Mouse (Mus musculus): ENCODE data around the gene Gm21750.
"Not testable (repeated sequence)": the region's sequence is repeated elsewhere in the genome, so short reads cannot be mapped to it uniquely, and the experiment has no call there.

The Gm21750 gene

GRCm38 (mm10) chr14:73660925-73661324, at the start of gene Gm21750:
Gm21750 (plus strand) TSS chr14:73661225.
- not testable (repeated sequence) for H3K27me3 ChIP-seq (ENCODE audit: control insufficient read depth, insufficient read depth, low read length, poor library complexity, severe bottlenecking); DNase-seq (ENCODE audit: low read depth, low spot score); H3K36me3 ChIP-seq (ENCODE audit: control insufficient read depth, insufficient read depth, low read length, poor library complexity, severe bottlenecking)

GRCm38 (mm10) chr14:73614961-73615360, 46.1 kb upstream of the Gm21750 start:
- DNase-seq (ENCODE audit: low read depth, low spot score); H3K27me3 ChIP-seq (ENCODE audit: control insufficient read depth, insufficient read depth, low read length, poor library complexity, severe bottlenecking); H3K36me3 ChIP-seq (ENCODE audit: control insufficient read depth, insufficient read depth, low read length, poor library complexity, severe bottlenecking): not testable (repeated sequence)

- H3K36me3 ChIP-seq (ENCODE audit: control insufficient read depth, insufficient read depth, low read length, poor library complexity, severe bottlenecking), result no peaks in the 10 kb centered on the region
- no peaks in the 10 kb centered on the region for H3K27me3 ChIP-seq (ENCODE audit: control insufficient read depth, insufficient read depth, low read length, poor library complexity, severe bottlenecking)
- DNase-seq (ENCODE audit: low read depth, low spot score), result no peak
Observed at GRCm38 (mm10) chr14:73620880-73621279, 40.1 kb upstream of the Gm21750 start.

GRCm38 (mm10) chr14:73622988-73623387, 38.0 kb upstream of the Gm21750 start:
- Histone ChIP-seq H3K27me3 (ENCODE audit: control insufficient read depth, insufficient read depth, low read length, poor library complexity, severe bottlenecking) (no peaks in the 10 kb centered on the region), H3K36me3 (ENCODE audit: control insufficient read depth, insufficient read depth, low read length, poor library complexity, severe bottlenecking) (no peaks in the 10 kb centered on the region)
- no peak for DNase-seq (ENCODE audit: low read depth, low spot score)

- Histone ChIP-seq H3K27me3 (ENCODE audit: control insufficient read depth, insufficient read depth, low read length, poor library complexity, severe bottlenecking) (no peaks in the 10 kb centered on the region), H3K36me3 (ENCODE audit: control insufficient read depth, insufficient read depth, low read length, poor library complexity, severe bottlenecking) (no peaks in the 10 kb centered on the region)
- no peak for DNase-seq (ENCODE audit: low read depth, low spot score)
Observed at GRCm38 (mm10) chr14:73625469-73625868, 35.6 kb upstream of the Gm21750 start.

- Histone ChIP-seq H3K36me3 (ENCODE audit: control insufficient read depth, insufficient read depth, low read length, poor library complexity, severe bottlenecking) (no peaks in the 10 kb centered on the region), H3K27me3 (ENCODE audit: control insufficient read depth, insufficient read depth, low read length, poor library complexity, severe bottlenecking) (no peaks in the 10 kb centered on the region)
- DNase-seq (ENCODE audit: low read depth, low spot score), result no peak
Observed at GRCm38 (mm10) chr14:73631511-73631910, 29.5 kb upstream of the Gm21750 start.

- Histone ChIP-seq H3K36me3 (ENCODE audit: control insufficient read depth, insufficient read depth, low read length, poor library complexity, severe bottlenecking) (no peaks in the 10 kb centered on the region), H3K27me3 (ENCODE audit: control insufficient read depth, insufficient read depth, low read length, poor library complexity, severe bottlenecking) (no peaks in the 10 kb centered on the region)
- DNase-seq (ENCODE audit: low read depth, low spot score), result no peak
Observed at GRCm38 (mm10) chr14:73632648-73633263, 28.3 kb upstream of the Gm21750 start.

GRCm38 (mm10) chr14:73634356-73634755, 26.7 kb upstream of the Gm21750 start:
- no peaks in the 10 kb centered on the region for H3K27me3 ChIP-seq (ENCODE audit: control insufficient read depth, insufficient read depth, low read length, poor library complexity, severe bottlenecking)
- H3K36me3 ChIP-seq (ENCODE audit: control insufficient read depth, insufficient read depth, low read length, poor library complexity, severe bottlenecking), result no peaks in the 10 kb centered on the region
- DNase-seq (ENCODE audit: low read depth, low spot score), result no peak

- no peaks in the 10 kb centered on the region for H3K36me3 ChIP-seq (ENCODE audit: control insufficient read depth, insufficient read depth, low read length, poor library complexity, severe bottlenecking)
- DNase-seq (ENCODE audit: low read depth, low spot score), result no peak
- H3K27me3 ChIP-seq (ENCODE audit: control insufficient read depth, insufficient read depth, low read length, poor library complexity, severe bottlenecking), result no peaks in the 10 kb centered on the region
Observed at GRCm38 (mm10) chr14:73637460-73637859, 23.6 kb upstream of the Gm21750 start.

- Histone ChIP-seq H3K36me3 (ENCODE audit: control insufficient read depth, insufficient read depth, low read length, poor library complexity, severe bottlenecking) (no peaks in the 10 kb centered on the region), H3K27me3 (ENCODE audit: control insufficient read depth, insufficient read depth, low read length, poor library complexity, severe bottlenecking) (no peaks in the 10 kb centered on the region)
- no peak for DNase-seq (ENCODE audit: low read depth, low spot score)
Observed at GRCm38 (mm10) chr14:73650179-73650578, 10.8 kb upstream of the Gm21750 start.

GRCm38 (mm10) chr14:73670091-73670490, 9.1 kb downstream of the Gm21750 start:
- Histone ChIP-seq H3K36me3 (ENCODE audit: control insufficient read depth, insufficient read depth, low read length, poor library complexity, severe bottlenecking) (no peaks in the 10 kb centered on the region), H3K27me3 (ENCODE audit: control insufficient read depth, insufficient read depth, low read length, poor library complexity, severe bottlenecking) (no peaks in the 10 kb centered on the region)
- no peak for DNase-seq (ENCODE audit: low read depth, low spot score)

- no peaks in the 10 kb centered on the region for H3K27me3 ChIP-seq (ENCODE audit: control insufficient read depth, insufficient read depth, low read length, poor library complexity, severe bottlenecking)
- H3K36me3 ChIP-seq (ENCODE audit: control insufficient read depth, insufficient read depth, low read length, poor library complexity, severe bottlenecking), result no peaks in the 10 kb centered on the region
- no peak for DNase-seq (ENCODE audit: low read depth, low spot score)
Observed at GRCm38 (mm10) chr14:73687726-73688125, 26.7 kb downstream of the Gm21750 start.

- H3K27me3 ChIP-seq (ENCODE audit: control insufficient read depth, insufficient read depth, low read length, poor library complexity, severe bottlenecking), result no peaks in the 10 kb centered on the region
- no peak for DNase-seq (ENCODE audit: low read depth, low spot score)
Observed at GRCm38 (mm10) chr14:73688427-73688826, 27.4 kb downstream of the Gm21750 start.

GRCm38 (mm10) chr14:73700256-73700655, 39.2 kb downstream of the Gm21750 start:
- Histone ChIP-seq H3K27me3 (ENCODE audit: control insufficient read depth, insufficient read depth, low read length, poor library complexity, severe bottlenecking) (no peaks in the 10 kb centered on the region), H3K36me3 (ENCODE audit: control insufficient read depth, insufficient read depth, low read length, poor library complexity, severe bottlenecking) (no peaks in the 10 kb centered on the region)
- DNase-seq (ENCODE audit: low read depth, low spot score), result no peak

More at GRCm38 (mm10) chr14:73688427-73688826, 27.4 kb downstream of the Gm21750 start:
- H3K36me3 ChIP-seq (ENCODE audit: control insufficient read depth, insufficient read depth, low read length, poor library complexity, severe bottlenecking), result no peaks in the 10 kb centered on the region

- no peaks in the 10 kb centered on the region for H3K36me3 ChIP-seq (ENCODE audit: control insufficient read depth, insufficient read depth, low read length, poor library complexity, severe bottlenecking)
- no peaks in the 10 kb centered on the region for H3K27me3 ChIP-seq (ENCODE audit: control insufficient read depth, insufficient read depth, low read length, poor library complexity, severe bottlenecking)
- DNase-seq (ENCODE audit: low read depth, low spot score), result no peak
Observed at GRCm38 (mm10) chr14:73709412-73710110, 48.5 kb downstream of the Gm21750 start.

Data from splenic B cell, adult 2 months (primary cell).